In genomic region chr5:54049940-54050339, GRCm38 (mm10) we compare ENCODE assay signal across 26 mouse cellular contexts. TPM values are rescaled to one million over a fixed set of nuclear protein-coding genes. Genes with fewer than 3 reads are reported as not detected.
DNase-seq lines count a peak whose midpoint lies in the region; ATAC-seq and TF ChIP-seq lines count a peak whose summit lies in the region.
"Had no signal": no experiment of that assay in that cellular context is flagged by ENCODE, and none has a peak within 500 bp of the region (broad histone marks: within the 10 kb centered on the region; RNA-seq: fewer than 3 reads in every experiment).

No protein-coding gene starts in this region.

- no peak for DNase-seq in gastrocnemius, adult 2 months
- no peak for DNase-seq in gastrocnemius, adult 8-10 months (ENCODE audit: low spot score in 2 of 2)
- DNase-seq in liver, postnatal 0 days = no peak
- no peak for DNase-seq in urinary bladder, adult 2 months (ENCODE audit: low spot score)
- DNase-seq: adrenal gland, adult 8-10 months; adrenal gland, postnatal 25 days; cerebellum, adult 18-20 months; cerebellum, adult 9-10 months; cerebellum, postnatal 14 days; forebrain, postnatal 0 days; gastrocnemius, postnatal 10 days; gastrocnemius, postnatal 36 days; heart, adult 11 months; heart, postnatal 10 days; heart, postnatal 36 days had no signal

- H3K27me3 ChIP-seq in liver, postnatal 0 days (ENCODE audit: insufficient read depth, low read length) = no peaks in the 10 kb centered on the region
- no peaks in the 10 kb centered on the region for H3K27me3 ChIP-seq in liver, embryonic 12.5 days (replicated peaks)
- no peaks in the 10 kb centered on the region for H3K27me3 ChIP-seq in forebrain, embryonic 12.5 days
- H3K27me3 ChIP-seq: heart, embryonic 12.5 days; heart, embryonic 15.5 days; hindbrain, embryonic 13.5 days had no signal

- no peak overlapping the region for H3K4me2 ChIP-seq in liver, postnatal 0 days (ENCODE audit: low read depth, low read length)
- no peak overlapping the region for H3K4me2 ChIP-seq in liver, embryonic 12.5 days
- no peak overlapping the region for H3K4me2 ChIP-seq in forebrain, embryonic 12.5 days
- H3K4me2 ChIP-seq: heart, embryonic 12.5 days; heart, embryonic 15.5 days; hindbrain, embryonic 13.5 days had no signal

- no peak for ATAC-seq in liver, postnatal 0 days
- ATAC-seq in liver, embryonic 12.5 days = no peak
- peak; percentile 56 for ATAC-seq in granulocyte monocyte progenitor cell, adult 5-6 weeks (replicated peaks; ENCODE audit: poor library complexity, severe bottlenecking)
- ATAC-seq in monocyte, adult 5-6 weeks (replicated peaks; ENCODE audit: insufficient number of reproducible peaks, low FRiP score, low TSS enrichment, poor library complexity, severe bottlenecking) = peak; percentile 51
- ATAC-seq in forebrain, embryonic 12.5 days (ENCODE audit: low FRiP score) = no peak
- ATAC-seq: CD4-positive, CD25-positive, alpha-beta regulatory T cell, adult 4 months; forebrain, embryonic 14.5 days; forebrain, postnatal 0 days had no signal

- intact Hi-C loops in gastrocnemius, adult 2 months (cut with DNase I) = no loop called here

- no peak for TF ChIP-seq CTCF in gastrocnemius, adult 2 months (IDR thresholded peaks at IDR 0.05)
- TF ChIP-seq CTCF in liver, postnatal 0 days (IDR thresholded peaks at IDR 0.05; ENCODE audit: low read depth) = no peak

- WGBS in liver, postnatal 0 days (ENCODE audit: insufficient replicate concordance) = 65% methylated on average over 5 of the region's 5 CpGs
- WGBS in liver, embryonic 12.5 days (ENCODE audit: insufficient replicate concordance) = 75% methylated on average over 5 of the region's 5 CpGs
- 84% methylated on average over 5 of the region's 5 CpGs for WGBS in forebrain, embryonic 12.5 days

- H3K27ac ChIP-seq in gastrocnemius, adult 2 months = peak overlapping the region; percentile 62
- H3K27ac ChIP-seq in liver, postnatal 0 days (ENCODE audit: low read depth) = 0 out of 2 replicates have a peak overlapping the region, but pooled peaks have one; percentile 4
- no peak overlapping the region for H3K27ac ChIP-seq in liver, embryonic 12.5 days
- no peak overlapping the region for H3K27ac ChIP-seq in forebrain, embryonic 12.5 days
- H3K27ac ChIP-seq: forebrain, embryonic 10.5 days; heart, embryonic 15.5 days; hindbrain, embryonic 10.5 days; hindbrain, embryonic 13.5 days had no signal

- TF ChIP-seq EP300 in liver, postnatal 0 days (IDR thresholded peaks at IDR 0.05; ENCODE audit: low read depth) = no peak

- peaks cover 12% of the 10 kb centered on the region; the same call in 1 of the 2 replicates for H3K4me1 ChIP-seq in liver, postnatal 0 days (ENCODE audit: insufficient read depth)
- H3K4me1 ChIP-seq in liver, embryonic 12.5 days = peaks cover 29% of the 10 kb centered on the region
- peaks cover 8% of the 10 kb centered on the region for H3K4me1 ChIP-seq in forebrain, embryonic 12.5 days

- H3K4me3 ChIP-seq in gastrocnemius, adult 2 months = no peak overlapping the region
- no peak overlapping the region for H3K4me3 ChIP-seq in liver, postnatal 0 days (ENCODE audit: low read depth, low read length)
- H3K4me3 ChIP-seq in liver, embryonic 12.5 days = no peak overlapping the region
- H3K4me3 ChIP-seq in forebrain, embryonic 12.5 days (replicated peaks) = no peak overlapping the region
- H3K4me3 ChIP-seq: forebrain, embryonic 10.5 days; heart, embryonic 12.5 days; heart, embryonic 15.5 days; hindbrain, embryonic 10.5 days; hindbrain, embryonic 13.5 days had no signal

- no peak overlapping the region for H3K9ac ChIP-seq in liver, postnatal 0 days (replicated peaks)
- H3K9ac ChIP-seq in liver, embryonic 12.5 days = no peak overlapping the region
- H3K9ac ChIP-seq in forebrain, embryonic 12.5 days = no peak overlapping the region
- H3K9ac ChIP-seq: forebrain, postnatal 0 days; heart, embryonic 12.5 days; heart, embryonic 15.5 days; hindbrain, embryonic 13.5 days had no signal

- H3K9me3 ChIP-seq in liver, postnatal 0 days (ENCODE audit: low read length) = no peaks in the 10 kb centered on the region
- H3K9me3 ChIP-seq in liver, embryonic 12.5 days (replicated peaks) = no peaks in the 10 kb centered on the region
- no peaks in the 10 kb centered on the region for H3K9me3 ChIP-seq in forebrain, embryonic 12.5 days
- H3K9me3 ChIP-seq: forebrain, embryonic 10.5 days; heart, embryonic 12.5 days; heart, embryonic 15.5 days; hindbrain, embryonic 10.5 days; hindbrain, embryonic 13.5 days had no signal

- 0 out of 2 replicates have a peak, but pooled peaks cover 5% of the 10 kb centered on the region for H3K36me3 ChIP-seq in liver, postnatal 0 days (replicated peaks; ENCODE audit: insufficient read depth, low read length)
- peaks cover 5% of the 10 kb centered on the region; the same call in 1 of the 2 replicates for H3K36me3 ChIP-seq in liver, embryonic 12.5 days
- no peaks in the 10 kb centered on the region for H3K36me3 ChIP-seq in forebrain, embryonic 12.5 days (replicated peaks)
- H3K36me3 ChIP-seq: heart, embryonic 15.5 days had no signal

RNA-seq across cellular contexts. Expression of gene Stim2, which starts 51.6 kb away (rescaled TPM):
- total RNA-seq in gastrocnemius, adult 2 months (2021) = 10 to 100 TPM; 34.1 to 58.6 TPM
- 10 to 100 TPM; 47.7 to 62.7 (median 49.8) TPM for total RNA-seq in gastrocnemius, adult 8-10 months (2022)
- 5.4 and 6.3 TPM in 2 replicates for polyA plus RNA-seq in liver, postnatal 0 days (2015; fragmentation: Nextera tagmentation; extraction: Ambion mirVana)
- polyA plus RNA-seq in liver, embryonic 12.5 days (2016; fragmentation: Nextera tagmentation; extraction: Ambion mirVana) = 8.1 and 9.1 TPM in 2 replicates
- total RNA-seq in granulocyte monocyte progenitor cell, adult 5-6 weeks (2014; fragmentation: Nextera tagmentation) = 13.4 and 17.7 TPM in 2 replicates
- 18.0 and 27.9 TPM in 2 replicates for total RNA-seq in granulocyte monocyte progenitor cell, adult 5-6 weeks (2017)
- total RNA-seq in monocyte, adult 5-6 weeks (2017) = 49.7 to 63.6 TPM (median 59.8 TPM) in 3 replicates
- polyA plus RNA-seq in forebrain, embryonic 12.5 days (2016; fragmentation: Nextera tagmentation; extraction: Ambion mirVana) = 21.8 and 22.6 TPM in 2 replicates
- 7.0 and 11.8 TPM in 2 replicates for polyA plus RNA-seq in urinary bladder, adult 2 months (2012; rRNA removed)

Comparison
In these comparisons a context has a peak if more than half of its experiments do, and no peak if none do; other contexts are left out.
1. H3K27ac ChIP-seq: peak in gastrocnemius, adult 2 months (single experiment) and liver, postnatal 0 days (single experiment); none in liver, embryonic 12.5 days (single experiment) and forebrain, embryonic 12.5 days (single experiment).
2. ATAC-seq: peak in granulocyte monocyte progenitor cell, adult 5-6 weeks (single experiment) and monocyte, adult 5-6 weeks (single experiment); none in liver, postnatal 0 days (single experiment), liver, embryonic 12.5 days (single experiment) and forebrain, embryonic 12.5 days (single experiment).